Mouse (Mus musculus) stomach, embryonic 16.5 days (tissue): ENCODE data around the gene Cyp26c1. TPM values are rescaled to one million over a fixed set of nuclear protein-coding genes. Genes with fewer than 3 reads are reported as not detected.

Source experiments
- ATAC-seq: fragments of 200-750 bp; cut with Nextera tagmentation; 2 replicates; pipeline ENCODE4 v1.8.0; 2017; ENCODE audit warnings: moderate number of reproducible peaks, moderate TSS enrichment; ENCODE audit not compliant: insufficient read depth, low FRiP score
- H3K27ac ChIP-seq: fragments of 300-500 bp; sonication (generic); 2 replicates; pipeline ENCODE4 v1.5.1; 2014; ENCODE audit warnings: low read length
- H3K27me3 ChIP-seq: fragments of 300-500 bp; sonication (generic); 2 replicates; pipeline ENCODE4 v1.6.1; 2014; ENCODE audit warnings: low read length, control low read depth, mixed read lengths; ENCODE audit not compliant: control insufficient read depth, insufficient read depth
- H3K36me3 ChIP-seq: fragments of 300-500 bp; sonication (generic); 2 replicates; pipeline ENCODE4 v1.6.1; 2014; ENCODE audit warnings: low read length; ENCODE audit not compliant: control insufficient read depth, insufficient read depth
- H3K4me1 ChIP-seq: fragments of 300-500 bp; sonication (generic); 2 replicates; pipeline ENCODE4 v1.6.1; 2014; ENCODE audit warnings: low read length, control low read depth, mixed read lengths; ENCODE audit not compliant: control insufficient read depth, insufficient read depth
- H3K4me2 ChIP-seq: fragments of 300-500 bp; sonication (generic); 2 replicates; pipeline ENCODE4 v1.6.1; 2014; ENCODE audit warnings: low read depth, low read length, mixed read lengths
- H3K4me3 ChIP-seq: fragments of 300-500 bp; sonication (generic); replicated peaks from 2 replicates; pipeline ENCODE4 v1.5.1; 2014; ENCODE audit warnings: mild to moderate bottlenecking, low read length
- H3K9ac ChIP-seq: fragments of 300-500 bp; sonication (generic); 2 replicates; pipeline ENCODE4 v1.6.1; 2014; ENCODE audit warnings: low read length
- H3K9me3 ChIP-seq: fragments of 300-500 bp; sonication (generic); replicated peaks from 2 replicates; pipeline ENCODE4 v1.6.1; 2016; ENCODE audit warnings: low read length, control low read depth; ENCODE audit not compliant: control insufficient read depth
- WGBS: fragments of 180-500 bp; shearing (Covaris S2); extraction: QIAGEN DNeasy Blood & Tissue Kit; methylation state at CpG from one replicate; pipeline ENCODE4 v1.1.7; 2014; 5-methylcytosine and 5-hydroxymethylcytosine counted together
- polyA plus RNA-seq: library from polyadenylated mRNA; unstranded; fragments of >200 nt; fragmentation: Nextera tagmentation; extraction: Ambion mirVana; gene quantifications from 2 replicates; pipeline ENCODE4 v1.2.1, GENCODE M21; 2015

The Cyp26c1 gene
- not detected in 2 replicates for polyA plus RNA-seq

GRCm38 (mm10) chr19:37685281-37685680 is at the start of gene Cyp26c1:
Cyp26c1 (plus strand) TSS chr19:37685581.
- no peaks in the 10 kb centered on the region for H3K9me3 ChIP-seq
- no peak within 1 kb of the TSS for H3K27ac ChIP-seq
- no peak within 1 kb of the TSS for H3K4me3 ChIP-seq
- 29% methylated on average over 6 of the region's 6 CpGs for WGBS
- no peaks in the 10 kb centered on the region for H3K36me3 ChIP-seq
- no peak within 1 kb of the TSS for H3K9ac ChIP-seq
- no peak for ATAC-seq
- no peak within 1 kb of the TSS for H3K4me2 ChIP-seq
- no peaks in the 10 kb centered on the region for H3K4me1 ChIP-seq
- peaks cover 66% of the 10 kb centered on the region for H3K27me3 ChIP-seq

DNA sequence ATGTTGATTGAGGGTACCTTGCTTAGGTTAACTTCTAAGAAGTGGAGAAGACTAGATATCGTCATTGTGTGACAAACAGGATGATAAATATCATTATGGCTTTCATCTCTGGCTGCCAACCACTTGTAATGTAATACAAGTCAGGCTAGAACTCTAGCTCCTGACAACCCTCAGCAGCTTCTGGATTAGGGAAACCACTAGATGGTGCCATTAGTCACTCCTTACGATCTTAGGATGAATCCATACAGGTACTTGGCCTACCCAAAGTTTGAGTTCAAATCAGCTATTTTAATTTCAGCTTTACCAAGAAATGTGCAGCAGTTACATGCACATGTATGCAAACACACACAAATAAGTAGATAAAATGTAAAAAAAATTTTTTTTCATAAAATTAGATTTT is 37.4 kb upstream of the Cyp26c1 start:
- Histone ChIP-seq H3K27me3 (no peaks in the 10 kb centered on the region), H3K36me3 (no peaks in the 10 kb centered on the region), H3K4me3 (no peak overlapping the region), H3K9me3 (no peaks in the 10 kb centered on the region), H3K9ac (no peak overlapping the region), H3K4me2 (no peak overlapping the region), H3K27ac (no peak overlapping the region), H3K4me1 (no peaks in the 10 kb centered on the region; the same call in 1 of the 2 replicates)
- 45% methylated on average over 2 of the region's 2 CpGs for WGBS
- ATAC-seq = no peak

DNA sequence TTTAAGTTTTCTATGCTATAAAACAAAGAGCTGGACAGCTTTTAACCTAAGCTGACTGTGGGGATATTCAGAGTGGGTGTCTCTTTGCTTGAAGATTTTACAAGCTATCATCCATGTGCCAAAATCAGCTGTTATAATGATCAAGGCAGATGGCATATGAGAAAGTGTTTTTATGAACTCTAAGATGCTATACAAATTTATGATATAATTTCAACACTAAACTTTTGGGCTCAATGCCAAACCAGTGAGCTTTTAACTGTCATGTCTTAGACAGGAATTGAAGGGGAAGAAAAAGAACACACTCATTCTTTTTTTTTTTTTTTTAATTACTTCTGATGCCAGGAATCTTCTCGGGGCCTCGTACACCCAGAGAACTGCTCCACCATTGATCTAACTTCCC is 34.9 kb upstream of the Cyp26c1 start:
- no peak overlapping the region for H3K4me2 ChIP-seq
- H3K27ac ChIP-seq = no peak overlapping the region
- H3K4me1 ChIP-seq = no peaks in the 10 kb centered on the region
- no peak overlapping the region for H3K4me3 ChIP-seq
- H3K36me3 ChIP-seq = no peaks in the 10 kb centered on the region
- WGBS = 67% methylated on average over 2 of the region's 2 CpGs
- H3K9me3 ChIP-seq = no peaks in the 10 kb centered on the region
- H3K27me3 ChIP-seq = no peaks in the 10 kb centered on the region
- no peak overlapping the region for H3K9ac ChIP-seq
- ATAC-seq = no peak

- Histone ChIP-seq H3K27ac (no peak overlapping the region), H3K9me3 (no peaks in the 10 kb centered on the region), H3K4me2 (no peak overlapping the region), H3K36me3 (no peaks in the 10 kb centered on the region), H3K4me1 (no peaks in the 10 kb centered on the region), H3K9ac (no peak overlapping the region), H3K27me3 (no peaks in the 10 kb centered on the region), H3K4me3 (no peak overlapping the region)
- ATAC-seq = no peak
- 51% methylated on average over 5 of the region's 5 CpGs for whole genome bisulfite sequencing
These were observed 31.4 kb upstream of the Cyp26c1 start for GRCm38 (mm10) chr19:37654012-37654411.

DNA sequence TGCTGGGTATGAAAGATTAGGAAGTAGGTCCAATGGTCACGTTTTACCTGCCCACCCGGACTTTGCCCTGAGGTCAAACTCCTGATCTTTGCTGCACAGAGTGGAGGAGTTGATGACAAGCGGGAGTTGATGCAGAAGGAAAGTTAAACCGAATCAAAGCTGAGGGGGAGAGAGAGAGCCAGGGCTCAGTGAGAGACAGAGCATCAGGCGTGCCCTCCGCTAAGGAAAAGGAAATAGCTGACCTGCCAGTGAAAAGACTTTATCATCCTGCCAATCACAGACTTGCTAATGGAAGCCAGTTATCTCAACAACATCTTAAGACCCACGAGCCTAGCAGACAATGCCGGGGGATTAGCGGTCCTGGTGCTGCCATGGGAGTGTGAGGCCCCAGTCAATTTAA is 28.9 kb upstream of the Cyp26c1 start:
- Histone ChIP-seq H3K4me2 (no peak overlapping the region), H3K27me3 (no peaks in the 10 kb centered on the region), H3K4me3 (no peak overlapping the region), H3K27ac (no peak overlapping the region), H3K4me1 (no peaks in the 10 kb centered on the region), H3K9me3 (no peaks in the 10 kb centered on the region), H3K36me3 (no peaks in the 10 kb centered on the region), H3K9ac (no peak overlapping the region)
- no peak for ATAC-seq
- WGBS = 17% methylated on average over 9 of the region's 9 CpGs

DNA sequence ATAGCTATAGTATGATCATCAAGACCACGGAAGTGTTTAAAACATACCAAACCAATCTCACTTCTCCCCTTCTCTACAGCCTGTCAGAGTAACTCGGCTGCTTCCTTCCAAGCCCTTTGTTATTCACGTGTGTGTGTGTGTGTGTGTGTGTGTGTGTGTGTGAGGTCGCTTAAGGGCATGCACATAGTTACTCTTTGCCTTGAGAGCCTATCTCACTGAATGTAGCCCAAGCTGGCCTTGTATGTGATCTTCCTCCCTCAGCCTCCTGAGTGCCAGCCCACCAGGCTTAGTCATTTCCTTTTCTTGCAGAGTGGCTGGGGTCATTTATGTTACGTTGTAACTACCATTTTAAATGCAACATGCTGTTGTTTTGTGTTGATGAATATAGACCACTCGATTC is 20.1 kb upstream of the Cyp26c1 start:
- no peaks in the 10 kb centered on the region for H3K9me3 ChIP-seq
- no peaks in the 10 kb centered on the region for H3K36me3 ChIP-seq
- no peak overlapping the region for H3K9ac ChIP-seq
- no peak overlapping the region for H3K27ac ChIP-seq
- no peaks in the 10 kb centered on the region for H3K4me1 ChIP-seq
- no peak overlapping the region for H3K4me3 ChIP-seq
- H3K4me2 ChIP-seq = no peak overlapping the region
- WGBS = 69% methylated on average over 6 of the region's 6 CpGs
- ATAC-seq = no peak
- no peaks in the 10 kb centered on the region for H3K27me3 ChIP-seq

DNA sequence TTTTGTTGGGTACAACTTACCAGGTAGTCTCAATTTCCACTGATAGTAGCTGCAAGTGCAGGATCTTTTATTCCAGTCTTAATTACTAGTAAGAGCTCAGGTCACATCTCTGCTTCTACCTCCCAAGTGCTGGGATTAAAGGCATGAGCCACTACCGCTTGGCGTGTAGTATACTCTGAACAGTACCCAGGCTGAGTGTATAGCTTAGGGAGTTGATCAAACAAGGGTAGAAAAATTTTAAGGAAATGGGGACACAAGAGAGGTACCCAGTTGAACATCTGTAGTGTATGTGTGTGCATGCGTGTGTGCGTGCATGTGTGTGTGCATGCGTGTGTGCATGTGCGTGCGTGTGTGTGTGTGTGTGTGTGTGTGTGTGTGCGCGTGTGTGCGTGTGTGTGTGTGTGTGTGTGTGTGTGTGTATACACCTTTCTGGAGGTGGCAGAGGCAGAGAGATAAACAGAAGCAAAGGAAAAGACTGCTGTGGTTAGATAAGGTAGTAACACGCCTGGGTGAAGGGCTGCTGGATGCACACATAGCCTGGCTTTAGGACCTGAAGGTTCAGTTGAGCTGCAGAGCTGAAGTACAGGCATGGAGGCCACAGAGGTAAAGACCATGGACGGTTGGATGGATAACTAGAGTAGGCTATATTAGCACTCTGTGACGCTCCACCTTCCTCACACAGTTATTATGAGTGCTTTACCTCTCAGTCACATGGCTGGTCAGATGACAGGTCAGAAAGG is 17.4 kb upstream of the Cyp26c1 start:
- no peaks in the 10 kb centered on the region for H3K36me3 ChIP-seq
- H3K4me3 ChIP-seq = no peak overlapping the region
- no peak overlapping the region for H3K27ac ChIP-seq
- 55% methylated on average over 13 of the region's 13 CpGs for WGBS
- no peak overlapping the region for H3K4me2 ChIP-seq
- no peaks in the 10 kb centered on the region for H3K9me3 ChIP-seq
- no peak for ATAC-seq
- no peaks in the 10 kb centered on the region for H3K4me1 ChIP-seq
- H3K9ac ChIP-seq = no peak overlapping the region
- H3K27me3 ChIP-seq = no peaks in the 10 kb centered on the region

GRCm38 (mm10) chr19:37668657-37669056 is 16.7 kb upstream of the Cyp26c1 start:
- H3K36me3 ChIP-seq = no peaks in the 10 kb centered on the region
- no peak overlapping the region for H3K4me3 ChIP-seq
- no peaks in the 10 kb centered on the region for H3K4me1 ChIP-seq
- H3K27ac ChIP-seq = no peak overlapping the region
- H3K4me2 ChIP-seq = no peak overlapping the region
- no peak for ATAC-seq
- no peaks in the 10 kb centered on the region for H3K9me3 ChIP-seq
- H3K27me3 ChIP-seq = no peaks in the 10 kb centered on the region
- H3K9ac ChIP-seq = no peak overlapping the region
- 86% methylated on average over 5 of the region's 5 CpGs for WGBS

DNA sequence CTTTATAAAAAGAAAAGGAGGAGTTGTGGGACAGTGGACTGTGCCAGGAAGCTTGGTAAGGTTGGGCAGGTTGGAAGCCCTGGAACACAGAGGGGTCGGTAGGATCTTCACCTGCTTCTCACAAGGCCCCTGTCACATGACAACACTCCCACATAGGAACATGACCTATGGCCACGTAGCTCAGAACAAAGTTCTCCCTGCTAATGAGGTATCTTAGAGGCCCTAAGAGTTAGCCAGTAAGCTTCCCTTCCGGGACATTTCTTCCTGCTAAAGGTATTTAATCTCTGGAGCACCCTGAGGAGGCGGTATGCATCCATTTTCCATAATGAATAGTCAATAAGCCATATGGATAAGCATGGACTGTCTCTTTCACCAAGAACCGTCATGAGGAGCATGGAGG is 15.9 kb upstream of the Cyp26c1 start:
- Histone ChIP-seq H3K27ac (no peak overlapping the region), H3K9ac (no peak overlapping the region), H3K36me3 (no peaks in the 10 kb centered on the region), H3K9me3 (no peaks in the 10 kb centered on the region), H3K27me3 (no peaks in the 10 kb centered on the region), H3K4me1 (no peaks in the 10 kb centered on the region), H3K4me2 (no peak overlapping the region), H3K4me3 (no peak overlapping the region)
- 81% methylated on average over 5 of the region's 5 CpGs for WGBS
- ATAC-seq = no peak
